In the genomic region with DNA sequence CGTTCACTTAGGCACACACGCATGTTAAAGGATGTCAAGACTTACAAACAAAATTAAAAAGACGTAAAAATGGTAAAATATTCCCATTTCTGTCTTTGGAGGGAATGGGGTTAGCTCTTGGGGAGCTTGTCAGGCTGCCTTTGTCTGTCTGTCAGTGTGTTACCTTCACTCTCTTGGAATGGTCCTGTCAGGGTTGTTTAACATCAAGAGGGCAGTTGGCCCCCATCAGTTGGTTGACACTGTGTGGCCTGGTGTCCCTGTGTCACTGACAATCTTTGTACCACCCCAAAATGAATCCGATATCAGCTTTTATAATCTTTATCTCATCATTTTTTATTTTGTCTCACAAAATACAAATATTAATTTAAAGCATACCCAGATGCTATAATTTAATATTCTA, we compare ENCODE assay signal across 20 mouse cellular contexts.
DNase-seq lines count a peak whose midpoint lies in the region; ATAC-seq and TF ChIP-seq lines count a peak whose summit lies in the region.
"Had no signal": no experiment of that assay in that cellular context is flagged by ENCODE, and none has a peak within 500 bp of the region (broad histone marks: within the 10 kb centered on the region; RNA-seq: fewer than 3 reads in every experiment).

No protein-coding gene starts in this region.

- H3K36me3 ChIP-seq in heart, embryonic 10.5 days, result no peaks in the 10 kb centered on the region
- no peaks in the 10 kb centered on the region for H3K36me3 ChIP-seq in midbrain, embryonic 13.5 days
- H3K36me3 ChIP-seq: forebrain, embryonic 10.5 days had no signal

- H3K4me2 ChIP-seq in midbrain, embryonic 13.5 days (replicated peaks), result no peak overlapping the region
- H3K4me2 ChIP-seq: heart, embryonic 11.5 days had no signal

- 84% methylated on average over 4 of the region's 4 CpGs for WGBS in heart, embryonic 10.5 days
- 61% methylated on average over 4 of the region's 4 CpGs for WGBS in midbrain, embryonic 13.5 days

- peak; percentile 77 to 80 for DNase-seq in cerebellum, postnatal 10 days
- no peak for DNase-seq in cerebellum, adult 9-10 months
- DNase-seq in heart, adult 11 months, result peak; percentile 11
- DNase-seq in heart, embryonic 10.5 days (ENCODE audit: low spot score), result no peak
- no peak for DNase-seq in left cerebral cortex, adult 2 months (ENCODE audit: extremely low spot score in 1 of 2, low spot score in 2 of 2)
- DNase-seq in left cerebral cortex, postnatal 36 days (ENCODE audit: low spot score in 2 of 2), result no peak
- peak; percentile 38 for DNase-seq in retina, embryonic 14.5 days (ENCODE audit: low spot score)
- DNase-seq: adrenal gland, adult 8-10 months; adrenal gland, postnatal 25 days; cerebellum, adult 18-20 months; cerebellum, adult 9-11 months; gastrocnemius, postnatal 25 days; heart, adult 2 months had no signal

- no peaks in the 10 kb centered on the region for H3K27me3 ChIP-seq in heart, embryonic 10.5 days (ENCODE audit: insufficient read depth, poor library complexity, severe bottlenecking)
- H3K27me3 ChIP-seq in midbrain, embryonic 13.5 days, result no peaks in the 10 kb centered on the region
- H3K27me3 ChIP-seq: hindbrain, embryonic 13.5 days had no signal

- no peaks in the 10 kb centered on the region for H3K9me3 ChIP-seq in heart, embryonic 10.5 days
- no peaks in the 10 kb centered on the region for H3K9me3 ChIP-seq in midbrain, embryonic 13.5 days
- H3K9me3 ChIP-seq: forebrain, embryonic 10.5 days had no signal

- no peak overlapping the region for H3K9ac ChIP-seq in midbrain, embryonic 13.5 days (replicated peaks)
- H3K9ac ChIP-seq: hindbrain, embryonic 13.5 days had no signal

- no peaks in the 10 kb centered on the region for H3K4me1 ChIP-seq in heart, embryonic 10.5 days
- peaks cover 10% of the 10 kb centered on the region for H3K4me1 ChIP-seq in midbrain, embryonic 13.5 days (replicated peaks)

- H3K4me3 ChIP-seq in heart, embryonic 10.5 days, result no peak overlapping the region
- no peak overlapping the region for H3K4me3 ChIP-seq in left cerebral cortex, adult 2 months
- no peak overlapping the region for H3K4me3 ChIP-seq in midbrain, embryonic 13.5 days (replicated peaks)
- H3K4me3 ChIP-seq: forebrain, embryonic 10.5 days; heart, adult 2 months; hindbrain, embryonic 13.5 days had no signal

- TF ChIP-seq CTCF in left cerebral cortex, adult 2 months (IDR thresholded peaks at IDR 0.05), result no peak

- H3K27ac ChIP-seq in heart, embryonic 10.5 days, result no peak overlapping the region
- H3K27ac ChIP-seq in left cerebral cortex, adult 2 months, result 0 out of 2 replicates have a peak overlapping the region, but pooled peaks have one; percentile 6
- no peak overlapping the region for H3K27ac ChIP-seq in midbrain, embryonic 13.5 days
- H3K27ac ChIP-seq: forebrain, embryonic 10.5 days; heart, adult 2 months; hindbrain, embryonic 13.5 days had no signal

- intact Hi-C loops in left cerebral cortex, adult 2 months (cut with DNase I), result loop anchor here (2.0 to 10.0 kb wide), 3 partner anchors 35 to 373 kb away; a partner anchor contains a TSS
- intact Hi-C loops in left cerebral cortex, postnatal 36 days (cut with DNase I), result no loop called here

- ATAC-seq in midbrain, embryonic 13.5 days, result no peak
- ATAC-seq: activated CD4-positive, CD25-positive, alpha-beta regulatory T cell, adult 4 months; forebrain, embryonic 14.5 days; inflammation-experienced regulatory T-cells, adult 6 months had no signal

Comparison
In these comparisons a context has a peak if more than half of its experiments do, and no peak if none do; other contexts are left out.
1. DNase-seq: peak in cerebellum, postnatal 10 days (2 of 2), heart, adult 11 months (single experiment) and retina, embryonic 14.5 days (single experiment); none in cerebellum, adult 9-10 months (single experiment), heart, embryonic 10.5 days (single experiment), left cerebral cortex, adult 2 months (0 of 2) and left cerebral cortex, postnatal 36 days (0 of 2).